In genomic region chr11:44725732-44726131, GRCm38 (mm10) we compare ENCODE assay signal across 11 mouse cellular contexts.
"Had no signal": no experiment of that assay in that cellular context is flagged by ENCODE, and none has a peak within 500 bp of the region (broad histone marks: within the 10 kb centered on the region; RNA-seq: fewer than 3 reads in every experiment).

No protein-coding gene starts in this region.

- DNase-seq: kidney, adult 18-20 months; kidney, adult 9 months; kidney, postnatal 14 days; kidney, postnatal 4 days; lung, adult 18-20 months; lung, postnatal 10 days; lung, postnatal 36 days; right cerebral cortex, adult 18-20 months; right cerebral cortex, postnatal 14 days; right cerebral cortex, postnatal 4 days; thymus, postnatal 36 days had no signal
